Mouse (Mus musculus): Measurements from ENCODE around the gene Camk1.
"Not testable (repeated sequence)": the region's sequence is repeated elsewhere in the genome, so short reads cannot be mapped to it uniquely, and the experiment has no call there.

The Camk1 gene

DNA sequence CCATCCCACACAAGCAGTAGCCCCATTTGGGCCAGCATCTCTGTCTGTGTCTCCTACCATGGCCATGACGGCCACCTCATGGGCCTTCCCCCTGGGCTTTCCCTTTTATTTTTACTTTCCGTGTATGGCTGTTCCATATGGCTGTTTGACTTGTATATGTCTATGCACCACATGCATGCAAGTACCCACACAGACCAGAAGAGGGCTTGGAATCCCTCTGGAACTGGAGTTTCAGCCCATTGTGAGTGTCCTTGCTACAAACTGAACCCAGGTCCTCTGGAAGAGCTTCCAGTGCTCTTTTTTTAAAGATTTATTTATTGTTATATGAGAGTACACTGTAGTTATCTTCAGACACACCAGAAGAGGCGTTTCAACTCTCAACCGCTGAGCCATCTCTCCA, 17.7 kb upstream of the Camk1 start:
- in situ Hi-C loops (cut with MboI, MseI), result no loop called here

DNA sequence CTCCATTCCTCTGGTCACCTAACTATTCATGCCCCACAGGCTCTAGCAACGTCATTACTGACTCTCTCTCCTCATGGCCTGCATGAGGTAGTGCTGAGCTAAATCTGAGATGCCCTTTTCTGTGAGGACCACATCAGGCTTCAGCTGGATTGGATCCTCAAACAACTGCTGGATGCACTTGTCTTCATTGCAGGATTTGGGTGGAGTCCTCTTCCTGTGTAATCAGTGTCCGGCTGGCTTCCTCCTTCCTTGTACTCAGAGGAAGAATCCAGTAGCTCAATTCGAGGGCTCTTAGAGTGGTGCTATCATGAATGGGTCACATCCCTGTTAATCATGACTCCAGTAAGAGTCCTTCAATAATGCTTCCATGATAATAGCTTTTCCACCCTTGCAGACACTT, 9.9 kb upstream of the Camk1 start:
- in situ Hi-C loops (cut with MboI, MseI), result no loop called here

DNA sequence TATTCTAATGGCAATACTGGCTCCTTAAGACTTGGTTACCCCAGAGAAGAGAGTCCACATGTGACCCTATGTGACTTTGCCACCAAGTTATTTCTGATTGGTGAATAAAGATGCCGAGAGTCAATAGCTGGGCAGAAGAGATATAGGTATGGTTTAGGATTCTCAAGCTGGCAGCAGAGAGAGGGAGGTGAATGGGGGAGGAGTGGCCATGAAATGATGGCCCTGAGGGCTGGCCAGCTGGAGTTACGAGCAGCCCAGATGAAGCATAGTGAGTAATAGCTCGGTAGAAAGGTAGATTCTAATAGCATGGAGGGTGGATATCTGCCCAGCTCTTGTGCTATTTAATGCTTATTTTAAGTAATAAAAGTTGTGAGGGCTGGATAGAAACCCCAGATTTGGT, 9.0 kb upstream of the Camk1 start:
- in situ Hi-C loops (cut with MboI, MseI), result no loop called here

GRCm38 (mm10) chr6:113351653-113352052, 7.9 kb upstream of the Camk1 start:
- in situ Hi-C loops (cut with MboI, MseI), result no loop called here

GRCm38 (mm10) chr6:113351161-113351560, 7.4 kb upstream of the Camk1 start:
- in situ Hi-C loops (cut with MboI, MseI), result no loop called here

DNA sequence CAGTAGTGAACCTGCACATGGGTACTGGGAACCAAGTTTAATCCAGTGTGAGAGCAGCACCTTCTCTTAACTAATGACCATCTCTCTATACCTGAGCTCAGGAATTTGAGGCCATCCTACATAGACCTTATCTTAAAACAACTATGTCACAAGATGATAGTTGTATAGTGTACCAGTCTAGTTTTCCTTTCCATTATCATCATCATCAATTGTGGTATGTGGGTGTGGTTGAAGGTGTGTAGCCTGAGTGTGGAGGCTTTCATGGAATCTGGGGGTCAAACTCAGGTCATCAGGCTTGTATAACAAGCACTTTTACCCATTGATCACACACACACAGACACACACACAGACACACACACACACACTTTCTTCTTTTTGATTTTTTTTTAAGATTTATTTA, 6.8 kb upstream of the Camk1 start:
- in situ Hi-C loops (cut with MboI, MseI), result no loop called here

- in situ Hi-C loops (cut with MboI, MseI), result no loop called here
Measured at GRCm38 (mm10) chr6:113346897-113347296, 3.1 kb upstream of the Camk1 start.

DNA sequence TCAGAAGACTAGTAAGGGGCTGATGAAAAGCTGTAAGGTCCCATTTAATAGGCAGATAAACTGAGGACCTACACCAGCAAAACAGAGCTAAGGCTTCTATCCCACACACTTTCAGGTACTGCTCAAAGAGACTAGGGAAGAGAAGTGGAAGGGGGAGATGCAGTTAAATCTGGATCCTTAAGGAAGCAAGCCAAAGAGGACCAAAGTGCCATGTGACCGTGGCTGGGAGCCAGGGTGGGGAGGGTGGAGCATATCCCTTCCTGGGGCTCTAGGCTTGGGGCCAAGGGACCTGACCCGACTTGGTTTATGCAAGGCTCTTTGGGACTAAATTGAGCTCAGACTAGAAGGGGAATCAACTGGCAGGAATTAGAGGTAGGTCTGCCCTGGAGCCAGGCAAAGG, 537 bp upstream of the Camk1 start:
- in situ Hi-C loops (cut with MboI, MseI), result no loop called here

DNA sequence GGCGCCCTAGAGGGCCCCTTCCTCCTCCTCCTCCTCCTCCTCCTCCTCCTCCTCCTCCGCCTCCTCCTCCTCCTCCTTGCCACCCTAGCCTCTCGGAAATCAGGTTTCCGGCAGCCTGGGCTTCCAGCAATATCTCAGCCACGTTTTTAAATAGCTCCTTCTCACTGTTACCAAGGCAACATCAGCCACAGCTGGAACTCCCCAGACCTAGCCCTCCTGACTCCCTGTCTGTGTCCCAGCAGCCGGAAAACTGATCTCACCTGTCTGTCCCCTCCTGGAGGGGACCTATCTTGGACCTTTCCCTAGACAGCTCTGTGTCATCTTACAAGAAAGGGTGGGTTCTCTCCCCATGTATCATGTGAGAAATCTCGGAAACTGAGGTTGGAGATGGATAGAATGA, 1.5 kb downstream of the Camk1 start:
- in situ Hi-C loops (cut with MboI, MseI), result no loop called here

DNA sequence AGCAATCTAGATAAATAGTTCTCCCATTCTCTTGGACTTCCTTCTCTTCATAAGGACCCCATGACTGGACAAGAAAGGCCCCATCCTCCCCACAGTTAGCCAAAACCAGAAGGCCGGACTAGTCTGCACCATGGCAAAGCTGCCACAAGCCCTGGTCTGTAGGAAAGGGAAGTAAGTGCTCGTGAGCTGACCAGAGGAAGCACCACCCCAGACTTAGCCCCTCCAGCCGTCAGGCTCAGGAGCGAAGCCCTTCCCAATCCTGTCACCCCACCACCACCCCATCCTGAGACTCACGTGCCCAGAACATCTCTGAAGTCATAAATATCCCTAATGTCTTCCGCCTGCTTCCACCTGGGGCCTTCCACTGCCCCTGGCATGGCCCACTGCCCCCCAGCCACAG, 2.2 kb downstream of the Camk1 start:
- in situ Hi-C loops (cut with MboI, MseI), result no loop called here

- in situ Hi-C loops (cut with MboI, MseI), result no loop called here
Measured at GRCm38 (mm10) chr6:113336852-113337620, 6.7 kb downstream of the Camk1 start.

GRCm38 (mm10) chr6:113334216-113334615, 9.6 kb downstream of the Camk1 start:
- in situ Hi-C loops (cut with MboI, MseI), result no loop called here

DNA sequence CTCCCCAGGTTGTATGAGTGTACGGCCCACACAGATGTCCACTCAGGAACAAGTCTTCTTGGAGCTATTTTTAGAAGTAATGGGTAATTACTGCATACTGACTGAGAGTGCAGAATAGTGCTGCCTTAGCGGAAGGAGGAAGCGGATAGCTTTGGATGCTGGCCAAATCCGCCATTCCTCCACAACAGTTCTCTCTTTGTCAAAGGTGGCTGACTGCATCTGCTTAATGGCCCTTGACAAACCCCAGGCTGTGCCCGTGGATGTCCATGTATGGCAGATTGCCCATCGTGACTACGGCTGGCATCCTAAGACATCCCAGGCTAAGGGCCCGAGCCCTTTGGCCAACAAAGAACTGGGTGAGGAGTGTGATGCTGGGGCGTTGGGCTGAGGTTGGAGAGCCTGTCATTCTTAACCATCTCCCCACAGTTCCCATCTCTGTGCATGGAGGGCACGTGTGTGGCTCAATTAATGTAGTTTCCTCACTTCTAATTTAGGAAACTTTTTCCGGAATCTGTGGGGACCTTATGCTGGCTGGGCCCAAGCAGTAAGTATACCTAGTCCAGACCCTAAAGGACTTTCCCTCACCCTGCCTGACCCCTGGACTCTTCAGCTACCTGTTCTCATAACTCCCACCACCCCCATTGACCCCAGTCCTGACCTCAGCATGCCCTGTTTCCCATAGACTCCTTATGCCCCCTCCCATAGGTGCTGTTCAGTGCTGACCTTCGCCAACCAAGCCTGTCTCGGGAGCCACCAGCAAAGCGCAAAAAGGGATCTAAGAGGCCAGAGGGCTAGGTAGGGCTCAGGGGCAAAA, 10.4 kb downstream of the Camk1 start:
- in situ Hi-C loops (cut with MboI, MseI), result no loop called here

DNA sequence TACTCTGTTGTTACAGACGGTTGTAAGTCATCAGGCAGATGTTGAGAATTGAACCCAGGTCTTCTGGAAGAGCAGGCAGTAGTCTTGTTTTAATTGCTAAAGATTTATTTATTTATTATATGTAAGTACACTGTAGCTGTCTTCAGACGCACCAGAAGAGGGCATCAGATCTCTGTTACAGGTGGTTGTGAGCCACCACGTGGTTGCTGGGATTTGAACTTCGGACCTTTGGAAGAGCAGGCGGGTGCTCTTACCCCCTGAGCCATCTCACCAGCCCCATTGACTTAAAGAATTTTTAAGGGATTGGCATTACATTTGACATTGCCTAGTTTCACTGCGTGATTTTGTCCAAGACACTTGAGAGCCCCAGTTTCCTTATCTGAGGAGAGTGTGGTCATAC, 11.1 kb downstream of the Camk1 start:
- in situ Hi-C loops (cut with MboI, MseI), result not testable (repeated sequence)

DNA sequence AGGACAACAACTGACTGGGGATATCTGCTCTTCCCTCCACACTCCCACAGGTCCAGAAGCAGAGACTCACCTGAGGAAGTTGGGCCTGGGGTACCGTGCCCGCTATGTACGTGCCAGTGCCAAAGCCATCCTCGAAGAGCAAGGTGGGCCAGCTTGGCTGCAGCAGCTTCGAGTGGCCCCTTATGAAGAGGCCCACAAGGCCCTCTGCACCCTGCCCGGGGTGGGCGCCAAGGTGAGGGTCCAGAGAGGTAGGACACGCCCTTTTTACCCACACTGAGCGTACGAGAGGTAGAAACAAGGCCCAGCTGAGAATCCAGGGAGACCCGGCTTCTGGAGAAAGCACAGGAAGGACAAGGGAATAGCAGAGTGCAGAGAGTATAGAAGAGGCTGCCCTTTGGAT, 12.1 kb downstream of the Camk1 start:
- in situ Hi-C loops (cut with MboI, MseI), result no loop called here

GRCm38 (mm10) chr6:113330547-113330946, 13.2 kb downstream of the Camk1 start:
- in situ Hi-C loops (cut with MboI, MseI), result no loop called here

- in situ Hi-C loops (cut with MboI, MseI), result loop anchor here (5.0 kb wide), 1 partner anchor 48 kb away; the partner anchor contains the start of genes Arpc4 and Tada3
Measured at GRCm38 (mm10) chr6:113329396-113329795, 14.4 kb downstream of the Camk1 start.

- in situ Hi-C loops (cut with MboI, MseI), result loop anchor here (5.0 kb wide), 1 partner anchor 51 kb away; the partner anchor contains the start of genes Arpc4 and Tada3
Measured at GRCm38 (mm10) chr6:113326533-113327315, 17.1 kb downstream of the Camk1 start, which contains the start of gene Ogg1. TSS of gene Ogg1 (plus strand) at chr6:113326972.

GRCm38 (mm10) chr6:113315972-113316371, 27.8 kb downstream of the Camk1 start:
- in situ Hi-C loops (cut with MboI, MseI), result no loop called here

- in situ Hi-C loops (cut with MboI, MseI), result loop anchor here (10.0 kb wide), 1 partner anchor 263 kb away; the partner anchor contains the start of gene Thumpd3
Measured at GRCm38 (mm10) chr6:113308141-113308540, 35.6 kb downstream of the Camk1 start.

DNA sequence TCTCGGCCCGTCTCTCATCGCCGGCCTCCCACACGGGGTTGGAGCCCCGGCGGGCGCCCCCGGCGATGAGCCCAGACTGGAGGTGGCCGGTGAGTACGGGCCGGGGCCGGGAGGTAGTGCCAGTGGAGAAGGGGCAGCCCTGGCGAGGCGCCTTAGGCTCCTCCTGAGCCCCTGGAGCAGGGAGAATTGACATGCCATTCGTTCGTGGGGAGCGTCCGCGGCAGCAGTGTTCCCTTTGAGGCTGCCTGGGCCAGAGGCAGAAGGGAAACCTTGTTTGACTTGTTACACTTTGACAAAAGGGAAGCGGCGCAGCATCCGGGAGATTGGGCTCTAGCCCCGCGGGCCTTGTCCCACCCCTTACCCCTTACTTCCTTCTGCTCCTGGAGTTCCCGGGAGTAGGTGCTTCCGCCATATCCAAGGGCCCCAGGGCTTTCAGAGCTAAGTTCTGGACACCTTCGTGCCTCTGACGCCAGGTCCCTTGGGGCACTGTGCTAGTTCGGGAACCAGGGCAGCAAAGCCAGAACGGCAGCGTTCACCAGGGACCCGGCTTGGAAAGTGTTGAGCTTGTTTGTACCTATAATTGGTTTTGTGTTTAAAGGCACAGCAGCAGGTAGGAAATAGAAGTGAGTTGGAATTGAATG, 36.2 kb downstream of the Camk1 start:
- in situ Hi-C loops (cut with MboI, MseI), result loop anchor here (10.0 kb wide), 1 partner anchor 263 kb away; the partner anchor contains the start of gene Thumpd3
